In the genomic region with DNA sequence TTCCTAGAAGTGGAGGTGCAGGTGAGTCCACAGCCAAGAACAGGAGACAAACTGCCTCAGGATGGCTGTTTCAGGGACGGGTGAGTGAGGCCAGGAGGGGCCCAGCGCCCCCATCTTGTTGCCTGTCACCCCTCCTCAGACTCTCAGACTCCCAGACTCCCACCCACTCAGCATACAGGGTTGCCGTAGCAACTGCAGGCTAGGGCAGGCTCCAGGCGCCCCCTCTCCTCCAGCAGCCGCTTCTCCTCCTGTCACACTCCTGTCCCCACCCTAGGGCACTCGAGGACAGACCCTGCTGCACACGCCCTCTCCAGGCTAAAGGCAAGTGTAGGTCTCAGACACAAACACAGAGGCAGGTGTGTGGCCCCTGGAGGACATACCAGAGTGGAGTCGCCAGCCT, we compare ENCODE assay signal across 13 mouse cellular contexts. TPM values are rescaled to one million over a fixed set of nuclear protein-coding genes. Genes with fewer than 3 reads are reported as not detected.
DNase-seq lines count a peak whose midpoint lies in the region; ATAC-seq and TF ChIP-seq lines count a peak whose summit lies in the region.
"Had no signal": no experiment of that assay in that cellular context is flagged by ENCODE, and none has a peak within 500 bp of the region (broad histone marks: within the 10 kb centered on the region; RNA-seq: fewer than 3 reads in every experiment).

No protein-coding gene starts in this region.

- peaks cover 86% of the 10 kb centered on the region for H3K4me1 ChIP-seq in heart, embryonic 10.5 days
- H3K4me1 ChIP-seq in lung, postnatal 0 days (ENCODE audit: insufficient read depth, low read depth, low read length) = peaks cover 12% of the 10 kb centered on the region; the same call in 1 of the 2 replicates
- H3K4me1 ChIP-seq in forebrain, embryonic 13.5 days = peaks cover 26% of the 10 kb centered on the region

- no peak for DNase-seq in heart, embryonic 10.5 days (ENCODE audit: low spot score)
- no peak for DNase-seq in heart, adult 9 months (ENCODE audit: low spot score in 2 of 2)
- no peak for DNase-seq in lung, postnatal 0 days (ENCODE audit: low spot score)
- DNase-seq in lung, postnatal 36 days = no peak
- peak; percentile 74 for DNase-seq in layer of hippocampus, adult 9-11 months
- no peak for DNase-seq in thymus, adult 18-20 months
- DNase-seq in thymus, postnatal 36 days = no peak
- DNase-seq: adrenal gland, adult 2 months; cerebellum, adult 11 months; kidney, postnatal 14 days; lung, postnatal 14 days; thymus, postnatal 25 days had no signal

- 0 out of 2 replicates have a peak, but pooled peaks have one; percentile 12 for TF ChIP-seq CTCF in lung, postnatal 0 days (IDR thresholded peaks at IDR 0.05)

- no peak overlapping the region for H3K4me3 ChIP-seq in heart, embryonic 10.5 days
- H3K4me3 ChIP-seq in lung, postnatal 0 days (ENCODE audit: low read depth, low read length) = no peak overlapping the region
- H3K4me3 ChIP-seq in forebrain, embryonic 13.5 days = no peak overlapping the region

- H3K9me3 ChIP-seq in heart, embryonic 10.5 days = no peaks in the 10 kb centered on the region
- no peaks in the 10 kb centered on the region for H3K9me3 ChIP-seq in lung, postnatal 0 days (ENCODE audit: low read length)
- no peaks in the 10 kb centered on the region for H3K9me3 ChIP-seq in forebrain, embryonic 13.5 days (replicated peaks)

- H3K9ac ChIP-seq in lung, postnatal 0 days (replicated peaks; ENCODE audit: low read depth) = no peak overlapping the region
- H3K9ac ChIP-seq in forebrain, embryonic 13.5 days = 0 out of 2 replicates have a peak overlapping the region, but pooled peaks have one; percentile 40

- H3K36me3 ChIP-seq in heart, embryonic 10.5 days = peaks cover 10% of the 10 kb centered on the region
- no peaks in the 10 kb centered on the region for H3K36me3 ChIP-seq in lung, postnatal 0 days (ENCODE audit: insufficient read depth, low read length)
- H3K36me3 ChIP-seq in forebrain, embryonic 13.5 days (ENCODE audit: poor library complexity, severe bottlenecking) = peaks cover 23% of the 10 kb centered on the region; the same call in 1 of the 2 replicates

- no peaks in the 10 kb centered on the region for H3K27me3 ChIP-seq in heart, embryonic 10.5 days (ENCODE audit: insufficient read depth, poor library complexity, severe bottlenecking)
- no peaks in the 10 kb centered on the region for H3K27me3 ChIP-seq in lung, postnatal 0 days (replicated peaks; ENCODE audit: insufficient read depth, low read length)
- H3K27me3 ChIP-seq in forebrain, embryonic 13.5 days = no peaks in the 10 kb centered on the region

- H3K27ac ChIP-seq in heart, embryonic 10.5 days = peak overlapping the region; percentile 5; the same call in 1 of the 2 replicates
- H3K27ac ChIP-seq in lung, postnatal 0 days (ENCODE audit: low read length) = no peak overlapping the region
- no peak overlapping the region for H3K27ac ChIP-seq in forebrain, embryonic 13.5 days

- H3K4me2 ChIP-seq in lung, postnatal 0 days (replicated peaks; ENCODE audit: low read depth, low read length) = no peak overlapping the region
- H3K4me2 ChIP-seq in forebrain, embryonic 13.5 days = no peak overlapping the region

- no peak for ATAC-seq in lung, postnatal 0 days
- ATAC-seq in forebrain, embryonic 13.5 days = peak; percentile 48; the same call in 1 of the 2 replicates

- no peak for TF ChIP-seq EP300 in lung, postnatal 0 days (IDR thresholded peaks at IDR 0.05)

- 45% methylated on average over 8 of the region's 8 CpGs for WGBS in heart, embryonic 10.5 days
- WGBS in lung, postnatal 0 days = 35% methylated on average over 7 of the region's 8 CpGs
- WGBS in forebrain, embryonic 13.5 days = 39% methylated on average over 8 of the region's 8 CpGs

RNA-seq across cellular contexts. Expression of gene Adgrl1, which starts 9.4 kb away (rescaled TPM):
- polyA plus RNA-seq in heart, embryonic 10.5 days (2016; fragmentation: Nextera tagmentation; extraction: Ambion mirVana) = 8.5 and 12.0 TPM in 2 replicates
- 11.4 and 14.3 TPM in 2 replicates for polyA plus RNA-seq in lung, postnatal 0 days (2015; fragmentation: Nextera tagmentation; extraction: Ambion mirVana)
- polyA plus RNA-seq in forebrain, embryonic 13.5 days (2015; fragmentation: Nextera tagmentation; extraction: Ambion mirVana) = 32.8 and 38.5 TPM in 2 replicates

RNA-seq across cellular contexts. Expression of gene Gm10644, which starts 45.7 kb away (rescaled TPM):
- polyA plus RNA-seq in heart, embryonic 10.5 days (2016; fragmentation: Nextera tagmentation; extraction: Ambion mirVana) = 0.41 and 0.86 TPM in 2 replicates
- 0.12 and 0.36 TPM in 2 replicates for polyA plus RNA-seq in lung, postnatal 0 days (2015; fragmentation: Nextera tagmentation; extraction: Ambion mirVana)
- polyA plus RNA-seq in forebrain, embryonic 13.5 days (2015; fragmentation: Nextera tagmentation; extraction: Ambion mirVana) = 0.67 and 0.98 TPM in 2 replicates

RNA-seq across cellular contexts. Expression of gene Asf1b, which starts 46.0 kb away (rescaled TPM):
- polyA plus RNA-seq in heart, embryonic 10.5 days (2016; fragmentation: Nextera tagmentation; extraction: Ambion mirVana) = 71.5 and 80.8 TPM in 2 replicates
- 7.1 and 8.0 TPM in 2 replicates for polyA plus RNA-seq in lung, postnatal 0 days (2015; fragmentation: Nextera tagmentation; extraction: Ambion mirVana)
- polyA plus RNA-seq in forebrain, embryonic 13.5 days (2015; fragmentation: Nextera tagmentation; extraction: Ambion mirVana) = 44.0 and 44.9 TPM in 2 replicates
